Mouse (Mus musculus) kidney, adult 2 months (tissue): ENCODE results near the gene Dcdc2a. TPM values are rescaled to one million over a fixed set of nuclear protein-coding genes. Genes with fewer than 3 reads are reported as not detected.
A peak's percentile ranks its signal among the peaks of the same experiment; 100 is the strongest.

Experiments used
- DNase-seq: peaks from one replicate; pipeline ENCODE4 v3.0.0; 2021
- H3K27ac ChIP-seq: fragments of 200-500 bp; 2 replicates; pipeline ENCODE4 v1.5.1; 2012; ENCODE audit warnings: low read depth, low read length, control low read depth, inconsistent platforms; ENCODE audit not compliant: insufficient read depth
- H3K27me3 ChIP-seq: fragments of 200-500 bp; replicated peaks from 2 replicates; pipeline ENCODE4 v1.6.1; 2012; ENCODE audit warnings: mild to moderate bottlenecking, moderate library complexity, low read length, inconsistent platforms; ENCODE audit not compliant: control insufficient read depth, insufficient read depth
- H3K36me3 ChIP-seq: fragments of 200-500 bp; 2 replicates; pipeline ENCODE4 v1.6.1; 2012; ENCODE audit warnings: mild to moderate bottlenecking, moderate library complexity, low read length, inconsistent platforms; ENCODE audit not compliant: control insufficient read depth, insufficient read depth
- H3K4me1 ChIP-seq: fragments of 200-500 bp; 2 replicates; pipeline ENCODE4 v1.6.1; 2011; ENCODE audit warnings: low read length; ENCODE audit not compliant: control insufficient read depth, insufficient read depth
- H3K4me3 ChIP-seq: fragments of 200-500 bp; 2 replicates; pipeline ENCODE4 v1.5.1; 2011; ENCODE audit warnings: mild to moderate bottlenecking, low read depth, low read length, control low read depth; ENCODE audit not compliant: insufficient read depth
- CTCF ChIP-seq: fragments of 200-500 bp; conservative IDR thresholded peaks from 2 replicates; pipeline ENCODE4 v1.5.1; 2011; ENCODE audit warnings: low read depth, mild to moderate bottlenecking, control low read depth, low read length, moderate library complexity, mixed read lengths; ENCODE audit not compliant: insufficient read depth, insufficient read length
- POLR2A ChIP-seq: fragments of 200-500 bp; IDR thresholded peaks from one replicate; pipeline ENCODE4 v1.6.1; 2011; ENCODE audit warnings: low read depth, low read length, control low read depth
- WGBS: fragments of 180-500 bp; shearing (Covaris S2); methylation state at CpG from one replicate; pipeline ENCODE4 v1.1.7; 2018; 5-methylcytosine and 5-hydroxymethylcytosine counted together
- polyA plus RNA-seq: library from polyadenylated mRNA; depleted of rRNA; stranded (reverse); fragments of >200 nt; gene quantifications from 2 replicates; pipeline ENCODE4 v1.2.3, GENCODE M21; 2012

The Dcdc2a gene
- polyA plus RNA-seq, 1 experiment = 1.6 TPM

DNA sequence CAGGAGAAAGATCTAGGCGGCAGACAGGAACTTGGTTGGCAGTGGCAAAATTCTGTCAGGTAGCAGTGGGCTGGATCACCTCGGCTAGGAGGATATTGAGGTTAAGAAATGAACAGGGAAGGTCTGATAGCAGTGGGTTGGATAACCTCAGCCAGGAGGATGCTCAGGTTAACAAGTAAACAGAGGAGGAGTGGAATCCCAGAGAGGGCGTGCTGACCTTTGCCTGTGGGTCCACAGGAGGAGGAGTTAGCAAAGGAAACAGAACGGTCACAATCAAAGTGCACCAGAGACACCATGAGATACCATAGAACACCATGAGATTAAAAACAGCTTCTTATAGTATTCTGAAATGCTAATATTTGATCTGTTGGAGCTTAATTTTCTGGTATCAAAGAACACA lies 38.6 kb downstream of the Dcdc2a start:
- H3K4me1 ChIP-seq = peaks cover 22% of the 10 kb centered on the region
- H3K4me3 ChIP-seq = no peak overlapping the region
- WGBS = 44% methylated on average over 4 of the region's 4 CpGs
- TF ChIP-seq CTCF (no peak), POLR2A (no peak)
- no peaks in the 10 kb centered on the region for H3K27me3 ChIP-seq
- no peaks in the 10 kb centered on the region for H3K36me3 ChIP-seq
- no peak overlapping the region for H3K27ac ChIP-seq
- DNase-seq = peak; percentile 88

- TF ChIP-seq CTCF (no peak), POLR2A (no peak)
- 32% methylated on average over 8 of the region's 8 CpGs for whole genome bisulfite sequencing
- H3K36me3 ChIP-seq = no peaks in the 10 kb centered on the region
- peak overlapping the region; percentile 33; the same call in 1 of the 2 replicates for H3K4me3 ChIP-seq
- no peaks in the 10 kb centered on the region for H3K27me3 ChIP-seq
- peaks cover 14% of the 10 kb centered on the region for H3K4me1 ChIP-seq
- peak; percentile 59 for DNase-seq
- peak overlapping the region; percentile 58; the same call in 1 of the 2 replicates for H3K27ac ChIP-seq
Observed at GRCm38 (mm10) chr13:25097348-25097747, 41.5 kb downstream of the Dcdc2a start.

DNA sequence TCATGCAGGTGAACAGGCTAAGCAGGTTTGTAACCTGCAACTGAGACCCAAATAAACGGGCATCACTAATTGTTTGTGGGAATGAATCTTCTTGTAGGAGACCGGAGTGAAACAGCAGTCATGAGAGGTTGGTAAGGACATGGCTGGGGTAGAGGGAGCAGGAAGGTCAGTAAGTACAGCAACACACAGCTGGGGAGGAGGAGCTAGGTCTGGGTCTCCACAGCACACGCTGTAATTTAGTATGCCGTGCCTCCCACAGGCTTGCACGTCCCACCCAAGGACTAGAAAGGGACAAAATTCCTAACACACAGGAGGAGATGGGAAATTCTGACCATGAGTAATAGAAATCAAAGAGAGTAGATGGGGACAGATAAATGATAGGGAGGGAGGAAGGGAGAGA lies 42.8 kb downstream of the Dcdc2a start:
- Histone ChIP-seq H3K27me3 (no peaks in the 10 kb centered on the region), H3K36me3 (no peaks in the 10 kb centered on the region), H3K27ac (no peak overlapping the region), H3K4me1 (peaks cover 14% of the 10 kb centered on the region), H3K4me3 (no peak overlapping the region)
- WGBS = 18% methylated on average over 5 of the region's 5 CpGs
- no peak for TF ChIP-seq CTCF
- no peak for TF ChIP-seq POLR2A
- DNase-seq = peak; percentile 23

- 60% methylated on average over 3 of the region's 3 CpGs for WGBS
- TF ChIP-seq CTCF (no peak), POLR2A (no peak)
- no peak overlapping the region for H3K27ac ChIP-seq
Observed at GRCm38 (mm10) chr13:25099508-25099907, 43.7 kb downstream of the Dcdc2a start.

GRCm38 (mm10) chr13:25100581-25100980 lies 44.8 kb downstream of the Dcdc2a start:
- H3K27ac ChIP-seq = no peak overlapping the region
- H3K27me3 ChIP-seq = no peaks in the 10 kb centered on the region
- H3K4me1 ChIP-seq = peaks cover 8% of the 10 kb centered on the region
- TF ChIP-seq POLR2A = no peak
- no peak for TF ChIP-seq CTCF
- no peak for DNase-seq
- H3K4me3 ChIP-seq = no peak overlapping the region
- H3K36me3 ChIP-seq = no peaks in the 10 kb centered on the region
- 53% methylated on average over 6 of the region's 6 CpGs for WGBS

More at GRCm38 (mm10) chr13:25099508-25099907, 43.7 kb downstream of the Dcdc2a start:
- H3K27me3 ChIP-seq = no peaks in the 10 kb centered on the region
- peaks cover 8% of the 10 kb centered on the region for H3K4me1 ChIP-seq
- H3K36me3 ChIP-seq = no peaks in the 10 kb centered on the region
- DNase-seq = no peak
- no peak overlapping the region for H3K4me3 ChIP-seq

- Histone ChIP-seq H3K4me1 (peaks cover 10% of the 10 kb centered on the region), H3K4me3 (no peak overlapping the region), H3K36me3 (no peaks in the 10 kb centered on the region), H3K27me3 (no peaks in the 10 kb centered on the region), H3K27ac (no peak overlapping the region)
- DNase-seq = peak; percentile 74
- TF ChIP-seq POLR2A = no peak
- TF ChIP-seq CTCF = no peak
Observed at GRCm38 (mm10) chr13:25105671-25106070, 49.9 kb downstream of the Dcdc2a start.

GRCm38 (mm10) chr13:25106740-25107139 lies 50.9 kb downstream of the Dcdc2a start:
- peaks cover 10% of the 10 kb centered on the region for H3K4me1 ChIP-seq
- peak; percentile 83 for DNase-seq
- WGBS = 27% methylated on average over 5 of the region's 5 CpGs
- TF ChIP-seq CTCF (no peak), POLR2A (no peak)
- no peaks in the 10 kb centered on the region for H3K36me3 ChIP-seq
- H3K27me3 ChIP-seq = no peaks in the 10 kb centered on the region
- H3K4me3 ChIP-seq = no peak overlapping the region
- H3K27ac ChIP-seq = no peak overlapping the region
